Mouse (Mus musculus): Measurements from ENCODE around the gene Asprv1. TPM values are rescaled to one million over a fixed set of nuclear protein-coding genes. Genes with fewer than 3 reads are reported as not detected.
A peak's percentile ranks its signal among the peaks of the same experiment; 100 is the strongest.

Asprv1 gene
- total RNA-seq, 1 experiment from 2014 or later, result not detected

GRCm38 (mm10) chr6:86667061-86667460 is 39.1 kb downstream of the Asprv1 start:
- DNase-seq, result no peak

DNA sequence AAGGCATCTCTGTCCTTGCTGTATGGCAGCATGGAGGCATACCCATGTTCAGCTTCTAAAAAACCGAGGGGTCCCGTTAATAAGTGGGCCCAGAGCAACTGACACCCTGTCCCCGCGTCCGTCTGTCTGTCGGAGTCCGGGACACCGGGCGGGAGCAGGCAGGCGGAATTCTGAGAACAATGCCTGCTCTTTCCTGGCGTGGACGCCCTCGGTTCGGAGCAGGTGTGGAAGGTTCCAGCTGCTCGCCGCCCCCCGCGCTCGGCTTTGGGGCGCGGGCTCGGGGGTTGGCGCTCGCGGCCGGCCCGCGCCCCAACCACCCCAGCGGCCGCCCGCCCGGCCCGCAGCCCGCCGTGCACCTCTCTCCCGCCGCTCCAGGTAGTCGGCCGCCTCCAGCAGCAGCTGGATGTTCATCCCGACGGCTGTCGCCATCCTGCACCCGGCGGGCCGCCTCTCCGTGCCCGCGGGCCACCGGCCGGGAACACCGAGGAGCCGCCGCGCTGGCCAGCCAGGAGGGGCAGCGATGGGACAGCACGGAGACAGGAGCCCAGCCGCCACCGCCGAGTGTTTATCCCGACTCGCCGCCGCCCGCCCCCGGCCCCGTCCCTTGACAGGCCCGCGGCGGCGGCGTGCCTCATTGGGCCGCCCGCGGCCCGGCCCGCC is 40.7 kb downstream of the Asprv1 start, which contains the start of gene Mxd1:
Mxd1 (minus strand) TSS at position 582 of the 660 bp plus-strand sequence.
- DNase-seq, result no peak

DNA sequence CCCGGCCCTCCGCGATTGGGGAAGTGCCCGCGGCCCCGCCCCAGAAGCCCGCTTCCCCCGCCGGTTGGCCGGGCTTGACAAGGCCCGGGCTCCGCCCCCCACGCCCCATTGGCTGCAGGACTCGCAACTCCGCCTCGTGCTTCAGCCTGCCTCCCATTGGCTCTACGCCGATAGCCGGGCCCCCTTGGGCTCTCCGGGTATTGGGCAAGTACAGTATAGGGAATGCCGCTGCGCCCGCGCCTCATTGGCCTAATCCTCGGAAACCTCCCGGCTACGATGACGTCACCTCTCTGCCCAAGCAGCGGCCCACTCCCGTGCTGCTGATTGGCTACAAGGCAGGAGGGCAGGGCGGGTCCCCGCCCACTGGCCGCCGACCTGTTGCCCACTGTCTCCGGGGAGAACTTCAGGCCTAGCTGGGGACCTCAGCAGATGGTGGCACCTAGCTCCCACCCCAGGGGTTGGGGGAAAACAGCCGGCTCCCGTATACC is 41.3 kb downstream of the Asprv1 start:
- peak; percentile 100 for DNase-seq

- DNase-seq, result no peak
Observed at GRCm38 (mm10) chr6:86670873-86671272, 42.9 kb downstream of the Asprv1 start.

DNA sequence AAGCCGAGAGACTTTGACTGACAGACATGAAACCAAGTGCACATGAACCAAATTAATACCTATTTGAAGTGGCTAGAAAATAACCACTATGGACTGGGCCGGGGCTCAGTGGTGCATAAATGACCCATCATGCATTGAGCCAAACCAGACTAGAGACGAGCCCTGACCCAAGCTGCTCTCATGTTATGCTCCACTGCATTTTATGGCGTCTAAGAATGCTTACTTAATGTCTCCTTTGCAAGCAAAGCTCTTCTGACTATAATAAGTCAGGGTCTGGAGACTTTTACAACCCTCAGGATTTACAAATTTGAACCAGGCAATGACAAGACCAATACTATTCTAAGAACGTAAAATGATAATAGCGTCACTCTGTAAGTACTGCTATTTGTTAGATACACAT is 50.4 kb downstream of the Asprv1 start:
- no peak for DNase-seq

Other genes starting within 250 kb of the Asprv1 start
- 208 and 254 TPM in 2 replicates for gene Pcyox1, start 231.0 kb upstream of the Asprv1 start, total RNA-seq (2021)
- 82.0 and 85.8 TPM in 2 replicates for gene Tia1, start 223.9 kb upstream of the Asprv1 start, total RNA-seq (2021)
- gene Gm44790, start 201.5 kb upstream of the Asprv1 start, total RNA-seq (2021), result not detected in 2 replicates
- gene C87436, start 189.8 kb upstream of the Asprv1 start, total RNA-seq (2021), result 26.0 and 31.3 TPM in 2 replicates
- 296 and 313 TPM in 2 replicates for gene Pcbp1, start 101.8 kb upstream of the Asprv1 start, total RNA-seq (2021)
- 12.7 and 13.0 TPM in 2 replicates for gene Mxd1, start 41.0 kb downstream of the Asprv1 start, total RNA-seq (2021)
- 66.3 and 69.1 TPM in 2 replicates for gene Snrnp27, start 56.4 kb downstream of the Asprv1 start, total RNA-seq (2021)
- gene Gmcl1, start 105.2 kb downstream of the Asprv1 start, total RNA-seq (2021), result 21.0 and 29.9 TPM in 2 replicates
- gene Anxa4, start 165.4 kb downstream of the Asprv1 start, total RNA-seq (2021), result 56.7 and 68.9 TPM in 2 replicates
- gene Aak1, start 221.4 kb downstream of the Asprv1 start, total RNA-seq (2021), result 93.8 and 99.7 TPM in 2 replicates